Mouse (Mus musculus) left cerebral cortex, postnatal 4 days (tissue): ENCODE measurements around the gene C1qa. TPM values are rescaled to one million over a fixed set of nuclear protein-coding genes. Genes with fewer than 3 reads are reported as not detected.

Source experiments
- DNase-seq: peaks from one replicate; pipeline ENCODE4 v3.0.0-alpha.2; 2022
- intact Hi-C: fragments of 180-260 bp; cut with DNase I; formaldehyde crosslinking; loops from one replicate; pipeline ENCODE4 v1.15.1; 2025
- total RNA-seq, 2 experiments: library from RNA; stranded (reverse); gene quantifications; 2 replicates each; pipeline ENCODE4 v1.2.3; 2021

Gene C1qa
- total RNA-seq, result 10 to 100 TPM; 12.5 to 14.2 TPM

GRCm38 (mm10) chr4:136898637-136899036, at the start of gene C1qa:
TSS of gene C1qa (minus strand) at chr4:136898803.
- no peak for DNase-seq
- intact Hi-C loops, result loop anchor here (10.0 kb wide), 1 partner anchor 406 kb away; no protein-coding TSS in a partner anchor

- intact Hi-C loops, result no loop called here
- peak; percentile 81 for DNase-seq
Observed at GRCm38 (mm10) chr4:136945397-136945796, 46.8 kb upstream of the C1qa start.

- intact Hi-C loops, result no loop called here
- DNase-seq, result peak; percentile 58
Observed at GRCm38 (mm10) chr4:136944558-136945350, 46.2 kb upstream of the C1qa start.

GRCm38 (mm10) chr4:136943175-136943574, 44.6 kb upstream of the C1qa start:
- no peak for DNase-seq
- intact Hi-C loops, result no loop called here

- DNase-seq, result peak; percentile 74
- intact Hi-C loops, result no loop called here
Observed at GRCm38 (mm10) chr4:136942761-136943160, 44.2 kb upstream of the C1qa start.

GRCm38 (mm10) chr4:136937935-136938334, 39.3 kb upstream of the C1qa start:
- no peak for DNase-seq
- intact Hi-C loops, result no loop called here

- intact Hi-C loops, result no loop called here
- DNase-seq, result no peak
Observed at GRCm38 (mm10) chr4:136937344-136937743, 38.7 kb upstream of the C1qa start.

- no peak for DNase-seq
- intact Hi-C loops, result no loop called here
Observed at GRCm38 (mm10) chr4:136934746-136935613, 36.4 kb upstream of the C1qa start.

- intact Hi-C loops, result no loop called here
Observed at GRCm38 (mm10) chr4:136930474-136930873, 31.9 kb upstream of the C1qa start.

GRCm38 (mm10) chr4:136928928-136929327, 30.3 kb upstream of the C1qa start:
- no peak for DNase-seq
- intact Hi-C loops, result no loop called here

More at GRCm38 (mm10) chr4:136930474-136930873, 31.9 kb upstream of the C1qa start:
- no peak for DNase-seq

GRCm38 (mm10) chr4:136925804-136926203, 27.2 kb upstream of the C1qa start:
- intact Hi-C loops, result no loop called here
- DNase-seq, result no peak

GRCm38 (mm10) chr4:136924529-136924928, 25.9 kb upstream of the C1qa start:
- no peak for DNase-seq
- intact Hi-C loops, result no loop called here

GRCm38 (mm10) chr4:136919526-136919925, 20.9 kb upstream of the C1qa start:
- intact Hi-C loops, result no loop called here
- DNase-seq, result no peak

GRCm38 (mm10) chr4:136918834-136919233, 20.2 kb upstream of the C1qa start:
- intact Hi-C loops, result no loop called here
- peak; percentile 51 for DNase-seq

GRCm38 (mm10) chr4:136917165-136917524, 18.5 kb upstream of the C1qa start:
- intact Hi-C loops, result no loop called here
- peak; percentile 55 for DNase-seq

- DNase-seq, result peak; percentile 81
- intact Hi-C loops, result no loop called here
Observed at GRCm38 (mm10) chr4:136916359-136917164, 18.0 kb upstream of the C1qa start.

- peak; percentile 43 for DNase-seq
- intact Hi-C loops, result no loop called here
Observed at GRCm38 (mm10) chr4:136912841-136913240, 14.2 kb upstream of the C1qa start.

GRCm38 (mm10) chr4:136911804-136912203, 13.2 kb upstream of the C1qa start:
- intact Hi-C loops, result no loop called here
- DNase-seq, result no peak

GRCm38 (mm10) chr4:136911211-136911646, 12.6 kb upstream of the C1qa start:
- intact Hi-C loops, result no loop called here
- no peak for DNase-seq

GRCm38 (mm10) chr4:136907809-136908208, 9.2 kb upstream of the C1qa start:
- intact Hi-C loops, result loop anchor here (5.0 kb wide), 1 partner anchor 74 kb away; no protein-coding TSS in a partner anchor
- DNase-seq, result no peak

GRCm38 (mm10) chr4:136907033-136907432, 8.4 kb upstream of the C1qa start:
- peak; percentile 58 for DNase-seq
- intact Hi-C loops, result loop anchor here (5.0 kb wide), 1 partner anchor 75 kb away; no protein-coding TSS in a partner anchor
